Mouse (Mus musculus) urinary bladder, postnatal 10 days (tissue): ENCODE measurements at regions not wholly inside any gene's neighbourhood (a gene's known extent, or its start where the extent isn't known, plus 50 kb on each side); places are given as distances from the start of the nearest gene placed in this dataset.

ENCODE experiments used
- DNase-seq: peaks from one replicate; pipeline ENCODE4 v3.0.0; 2022; ENCODE audit warnings: low spot score

- no peak for DNase-seq
Observed at GRCm38 (mm10) chr12:110387567-110387966, 59.4 kb upstream of the Ppp2r5c start.

- no peak for DNase-seq
Observed at GRCm38 (mm10) chr12:110389439-110389838, 57.5 kb upstream of the Ppp2r5c start.

GRCm38 (mm10) chr12:110391464-110391863 is 55.5 kb upstream of the Ppp2r5c start:
- no peak for DNase-seq

- DNase-seq: no peak
Observed at GRCm38 (mm10) chr12:110393555-110393954, 53.4 kb upstream of the Ppp2r5c start.
